Mouse (Mus musculus): Measurements from ENCODE around the gene Esrrb. TPM values are rescaled to one million over a fixed set of nuclear protein-coding genes. Genes with fewer than 3 reads are reported as not detected.

Gene Esrrb
- polyA plus RNA-seq, 1 experiment from 2014 or later = 3.2 TPM

DNA sequence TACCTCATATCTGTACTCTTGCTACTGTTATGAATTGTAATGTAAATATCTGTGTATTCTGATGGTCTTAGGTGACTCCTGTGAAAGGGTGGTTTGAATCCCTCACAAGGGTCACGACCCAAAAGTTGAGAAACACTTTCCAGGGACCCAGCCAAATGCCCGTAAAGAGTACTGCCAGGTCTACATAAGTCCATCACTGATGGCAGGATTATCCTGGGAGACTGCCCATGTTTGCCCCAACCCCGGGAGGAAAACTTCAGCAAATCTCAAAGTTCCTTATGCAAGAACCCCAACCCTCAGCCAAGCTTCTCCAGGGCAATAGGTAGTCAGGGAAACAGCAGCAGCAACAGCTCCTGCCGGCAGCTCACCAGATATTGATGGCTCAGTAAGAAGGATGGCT, 178.6 kb downstream of the Esrrb start:
- no peaks in the 10 kb centered on the region for H3K36me3 ChIP-seq
- H3K27ac ChIP-seq = no peak overlapping the region
- H3K9ac ChIP-seq = no peak overlapping the region
- 80% methylated on average over 4 of the region's 4 CpGs for WGBS
- H3K9me3 ChIP-seq (replicated peaks) = no peaks in the 10 kb centered on the region
- no peak overlapping the region for H3K4me3 ChIP-seq
- ATAC-seq (ENCODE audit: low FRiP score) = no peak
- no peaks in the 10 kb centered on the region; the same call in 1 of the 2 replicates for H3K4me1 ChIP-seq
- no peaks in the 10 kb centered on the region for H3K27me3 ChIP-seq
- H3K4me2 ChIP-seq (replicated peaks) = no peak overlapping the region

DNA sequence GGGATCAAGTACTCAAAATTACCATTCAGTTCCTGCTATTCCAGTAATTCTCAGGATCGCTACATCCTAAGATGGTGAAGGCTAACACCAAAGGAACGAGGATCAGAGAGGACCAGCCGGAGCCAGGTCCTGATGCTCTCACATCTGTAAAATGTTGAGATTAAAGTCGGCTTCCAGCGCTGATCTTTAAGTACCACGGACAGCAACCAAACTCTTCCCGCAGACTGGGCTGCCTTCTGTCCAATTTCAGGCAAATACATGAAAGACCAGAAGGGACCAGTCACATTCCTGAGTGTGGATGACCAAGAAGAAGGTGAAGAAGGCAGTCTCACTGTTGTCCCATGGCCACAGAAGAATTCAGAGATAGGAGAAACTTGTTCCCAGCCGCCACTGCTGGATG, 186.9 kb downstream of the Esrrb start:
- ATAC-seq (ENCODE audit: low FRiP score) = no peak
- no peaks in the 10 kb centered on the region for H3K27me3 ChIP-seq
- 33% methylated on average over 8 of the region's 8 CpGs for WGBS
- no peaks in the 10 kb centered on the region for H3K9me3 ChIP-seq (replicated peaks)
- no peaks in the 10 kb centered on the region; the same call in 1 of the 2 replicates for H3K4me1 ChIP-seq
- no peak overlapping the region for H3K4me2 ChIP-seq (replicated peaks)
- no peak overlapping the region for H3K4me3 ChIP-seq
- H3K9ac ChIP-seq = no peak overlapping the region
- H3K27ac ChIP-seq = no peak overlapping the region
- no peaks in the 10 kb centered on the region for H3K36me3 ChIP-seq

DNA sequence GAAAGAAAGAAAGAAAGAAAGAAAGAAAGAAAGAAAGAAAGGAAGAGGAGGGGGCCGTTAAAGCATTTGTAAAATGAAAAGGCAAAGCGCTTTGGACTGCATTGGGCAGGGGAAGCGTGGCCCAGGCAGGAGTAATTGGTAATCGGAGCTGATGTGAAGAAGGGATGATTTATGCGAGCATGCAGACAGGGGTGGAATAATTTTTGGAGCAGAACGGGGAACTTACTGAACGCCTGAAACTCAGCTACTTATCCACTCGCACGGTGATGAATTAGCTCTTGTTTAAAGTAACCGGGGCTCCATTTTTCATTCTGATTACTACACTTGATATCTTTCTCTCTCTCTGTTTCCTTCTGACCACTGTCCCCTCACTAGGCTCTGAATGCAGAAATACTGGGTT, 192.1 kb downstream of the Esrrb start:
- Histone ChIP-seq H3K27me3 (no peaks in the 10 kb centered on the region), H3K9me3 (replicated peaks) (no peaks in the 10 kb centered on the region), H3K9ac (no peak overlapping the region), H3K4me2 (replicated peaks) (no peak overlapping the region), H3K4me1 (peaks cover 3% of the 10 kb centered on the region; the same call in 1 of the 2 replicates), H3K27ac (no peak overlapping the region), H3K4me3 (no peak overlapping the region), H3K36me3 (no peaks in the 10 kb centered on the region)
- no peak for ATAC-seq (ENCODE audit: low FRiP score)
- 51% methylated on average over 10 of the region's 10 CpGs for WGBS

DNA sequence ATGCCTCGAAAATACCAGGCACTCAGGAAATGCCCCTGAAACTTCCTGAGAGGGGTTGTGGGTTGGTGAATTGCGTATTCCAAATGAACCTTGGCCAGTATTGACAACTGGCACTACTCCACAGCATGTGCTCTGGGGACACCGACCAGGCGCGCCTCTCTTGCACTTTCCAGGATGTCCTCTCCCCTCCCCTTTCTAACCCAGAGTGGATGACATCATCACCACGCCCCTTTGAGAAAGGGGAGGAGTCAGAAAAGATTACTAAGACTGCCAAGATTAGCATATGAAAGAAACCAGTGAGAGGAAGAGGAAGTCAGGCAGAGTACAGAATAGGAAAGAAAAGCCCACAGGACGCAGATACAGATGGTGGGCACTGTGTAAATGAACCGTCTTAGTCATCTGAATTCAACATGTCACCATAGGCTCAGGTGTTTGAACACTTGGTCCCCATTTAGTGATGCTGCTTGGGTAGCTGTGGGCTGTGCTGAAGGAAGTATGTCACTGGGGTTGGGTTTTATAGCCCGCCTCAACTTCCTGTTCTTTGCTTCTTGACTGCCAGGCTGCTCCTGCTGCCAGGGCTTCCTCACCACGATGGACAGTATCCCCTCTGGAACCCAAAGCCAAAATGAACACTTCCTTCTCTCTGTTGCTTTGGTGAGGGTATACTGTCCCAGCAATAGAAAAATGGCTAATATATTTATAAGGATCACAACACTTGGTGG, 196.0 kb downstream of the Esrrb start:
- WGBS = 43% methylated on average over 10 of the region's 10 CpGs
- peak; percentile 16; the same call in 1 of the 2 replicates for ATAC-seq (ENCODE audit: low FRiP score)
- H3K9ac ChIP-seq = no peak overlapping the region
- H3K27me3 ChIP-seq = no peaks in the 10 kb centered on the region
- no peak overlapping the region for H3K27ac ChIP-seq
- H3K4me1 ChIP-seq = peaks cover 3% of the 10 kb centered on the region; the same call in 1 of the 2 replicates
- no peak overlapping the region for H3K4me3 ChIP-seq
- H3K36me3 ChIP-seq = no peaks in the 10 kb centered on the region
- H3K4me2 ChIP-seq (replicated peaks) = no peak overlapping the region
- H3K9me3 ChIP-seq (replicated peaks) = no peaks in the 10 kb centered on the region

DNA sequence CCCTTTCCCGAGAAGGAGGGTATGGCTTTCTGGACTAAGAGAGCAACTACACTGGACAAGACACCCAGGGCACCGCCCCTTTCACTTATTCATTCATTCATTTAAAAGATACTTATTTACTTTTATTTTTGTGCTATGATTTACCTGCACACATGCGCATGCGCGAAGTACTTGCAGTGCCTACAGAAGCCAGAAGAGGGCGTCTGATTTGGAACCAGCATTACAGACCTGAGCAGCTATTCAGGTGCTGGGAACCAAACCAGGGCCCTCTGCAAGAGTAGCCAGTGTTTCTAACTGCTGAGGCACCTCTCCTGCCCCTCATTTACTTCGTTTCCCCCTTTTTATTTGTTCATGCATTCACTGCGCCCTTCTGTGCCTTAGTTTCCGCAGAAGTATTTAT, 198.0 kb downstream of the Esrrb start:
- H3K36me3 ChIP-seq = no peaks in the 10 kb centered on the region
- no peak overlapping the region for H3K9ac ChIP-seq
- no peak overlapping the region for H3K4me3 ChIP-seq
- WGBS = 91% methylated on average over 9 of the region's 9 CpGs
- no peak overlapping the region for H3K4me2 ChIP-seq (replicated peaks)
- H3K4me1 ChIP-seq = 0 out of 2 replicates have a peak, but pooled peaks cover 3% of the 10 kb centered on the region
- H3K27ac ChIP-seq = no peak overlapping the region
- H3K27me3 ChIP-seq = no peaks in the 10 kb centered on the region
- ATAC-seq (ENCODE audit: low FRiP score) = no peak
- H3K9me3 ChIP-seq (replicated peaks) = no peaks in the 10 kb centered on the region

DNA sequence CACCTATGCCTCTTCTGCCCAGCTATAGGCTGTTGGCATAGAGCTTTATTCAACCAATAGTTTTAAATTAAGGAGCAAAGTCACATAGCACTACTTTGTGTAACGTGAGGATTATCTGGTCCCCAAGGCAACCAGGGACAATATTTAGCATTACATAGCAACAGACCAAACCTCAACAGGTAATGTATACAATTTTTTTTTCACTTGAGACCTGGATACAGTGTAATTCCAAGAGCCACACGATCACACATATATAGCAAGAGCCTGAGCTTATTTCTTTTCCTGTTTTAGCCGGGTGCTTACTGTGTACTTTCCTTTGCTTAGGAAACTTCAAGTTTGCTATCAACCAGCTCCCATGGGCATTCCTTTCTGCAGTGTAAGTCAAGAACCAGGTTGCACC, 201.8 kb downstream of the Esrrb start:
- 77% methylated on average over 3 of the region's 3 CpGs for WGBS
- Histone ChIP-seq H3K27ac (no peak overlapping the region), H3K4me1 (no peaks in the 10 kb centered on the region), H3K36me3 (no peaks in the 10 kb centered on the region), H3K9ac (no peak overlapping the region), H3K4me3 (no peak overlapping the region), H3K27me3 (no peaks in the 10 kb centered on the region), H3K9me3 (replicated peaks) (no peaks in the 10 kb centered on the region), H3K4me2 (replicated peaks) (no peak overlapping the region)
- ATAC-seq (ENCODE audit: low FRiP score) = no peak

DNA sequence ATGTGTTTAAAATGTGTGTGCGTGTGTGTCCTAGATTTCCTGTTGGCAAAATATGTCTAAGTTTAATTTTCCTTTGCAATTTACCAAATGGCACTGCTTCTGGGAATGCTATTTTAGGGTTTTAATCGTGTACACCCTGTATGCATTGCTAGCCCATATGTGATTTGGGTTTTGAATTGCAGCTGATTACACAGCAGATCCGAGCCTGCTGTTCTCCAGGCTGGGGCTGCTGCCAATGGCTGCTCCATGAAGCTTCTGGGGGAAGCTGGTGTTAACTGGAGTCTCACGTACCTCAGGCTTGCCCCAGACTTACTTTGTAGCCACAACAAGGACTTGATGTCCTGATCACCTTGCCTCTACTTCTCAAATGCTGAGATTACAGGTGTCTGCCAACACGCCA, 205.1 kb downstream of the Esrrb start:
- Histone ChIP-seq H3K27ac (no peak overlapping the region), H3K9ac (no peak overlapping the region), H3K4me3 (no peak overlapping the region), H3K9me3 (replicated peaks) (no peaks in the 10 kb centered on the region), H3K4me2 (replicated peaks) (no peak overlapping the region), H3K4me1 (no peaks in the 10 kb centered on the region), H3K27me3 (no peaks in the 10 kb centered on the region), H3K36me3 (no peaks in the 10 kb centered on the region)
- ATAC-seq (ENCODE audit: low FRiP score) = no peak
- WGBS = 85% methylated on average over 5 of the region's 5 CpGs

Other genes starting within 250 kb of the Esrrb start
- gene Gpatch2l, start 119.3 kb upstream of the Esrrb start, polyA plus RNA-seq (2016; fragmentation: Nextera tagmentation; extraction: Ambion mirVana) = 23.5 and 24.6 TPM in 2 replicates

Measured in hindbrain, embryonic 12.5 days (tissue).